Mouse (Mus musculus) right cerebral cortex, adult 2 months (tissue): ENCODE results near the gene Acap1.

ENCODE experiments used
- DNase-seq, 2 experiments: peaks; one replicate each; pipeline ENCODE4 v3.0.0; 2021 to 2022; ENCODE audit warnings: low spot score in 2 of 2

Gene Acap1

GRCm38 (mm10) chr11:69904311-69904710 lies 9.0 kb upstream of the Acap1 start:
- no peak for DNase-seq

DNA sequence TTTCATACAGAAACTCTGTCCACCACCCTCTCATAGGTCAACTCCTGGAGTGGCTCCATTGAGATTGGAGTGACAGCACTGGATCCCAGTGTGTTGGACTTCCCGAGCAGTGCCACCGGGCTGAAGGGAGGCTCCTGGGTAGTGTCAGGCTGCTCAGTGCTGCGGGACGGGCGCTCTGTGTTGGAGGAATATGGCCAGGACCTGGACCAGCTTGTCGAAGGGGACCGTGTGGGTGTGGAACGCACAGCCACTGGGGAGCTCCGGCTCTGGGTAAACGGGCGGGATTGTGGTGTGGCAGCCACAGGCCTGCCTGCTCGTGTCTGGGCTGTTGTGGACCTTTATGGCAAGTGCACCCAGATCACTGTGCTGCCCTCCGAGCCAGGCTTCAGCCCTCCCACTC lies 7.6 kb upstream of the Acap1 start:
- DNase-seq = no peak

GRCm38 (mm10) chr11:69901993-69902392 lies 6.7 kb upstream of the Acap1 start:
- DNase-seq = no peak

GRCm38 (mm10) chr11:69901406-69901846 lies 6.1 kb upstream of the Acap1 start:
- peak; percentile 98 for DNase-seq

- peak; percentile 88 to 91 for DNase-seq
These were observed 5.4 kb upstream of the Acap1 start, which contains the start of the genes 2810408A11Rik and Neurl4 for GRCm38 (mm10) chr11:69900471-69901405. TSS of gene 2810408A11Rik (minus strand) at chr11:69900987. TSS of gene Neurl4 (plus strand) at chr11:69901072.

- DNase-seq = no peak
These were observed 4.5 kb upstream of the Acap1 start for GRCm38 (mm10) chr11:69899870-69900269.

DNA sequence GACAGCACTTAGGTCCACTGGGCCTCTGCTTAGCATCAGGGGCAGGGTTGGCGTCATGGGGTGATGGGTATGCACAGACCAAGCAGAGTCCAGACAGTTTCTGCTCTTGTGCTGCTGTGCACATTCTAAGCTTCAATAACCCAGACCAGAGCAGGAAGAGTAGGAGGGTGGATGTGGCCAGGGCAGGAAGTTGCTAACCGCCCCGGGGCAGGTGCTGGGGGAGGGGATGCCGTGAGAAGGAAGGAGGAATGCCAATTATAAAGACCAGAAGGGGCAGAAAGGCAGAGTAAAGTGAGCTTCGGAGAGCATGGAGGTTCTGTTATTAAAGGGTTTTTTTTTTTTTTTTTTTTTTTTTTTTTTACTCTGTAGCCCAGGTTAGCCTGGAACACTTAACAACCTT lies 668 bp downstream of the Acap1 start:
- DNase-seq = no peak

- DNase-seq = no peak
These were observed 3.9 kb downstream of the Acap1 start for GRCm38 (mm10) chr11:69891482-69891881.

DNA sequence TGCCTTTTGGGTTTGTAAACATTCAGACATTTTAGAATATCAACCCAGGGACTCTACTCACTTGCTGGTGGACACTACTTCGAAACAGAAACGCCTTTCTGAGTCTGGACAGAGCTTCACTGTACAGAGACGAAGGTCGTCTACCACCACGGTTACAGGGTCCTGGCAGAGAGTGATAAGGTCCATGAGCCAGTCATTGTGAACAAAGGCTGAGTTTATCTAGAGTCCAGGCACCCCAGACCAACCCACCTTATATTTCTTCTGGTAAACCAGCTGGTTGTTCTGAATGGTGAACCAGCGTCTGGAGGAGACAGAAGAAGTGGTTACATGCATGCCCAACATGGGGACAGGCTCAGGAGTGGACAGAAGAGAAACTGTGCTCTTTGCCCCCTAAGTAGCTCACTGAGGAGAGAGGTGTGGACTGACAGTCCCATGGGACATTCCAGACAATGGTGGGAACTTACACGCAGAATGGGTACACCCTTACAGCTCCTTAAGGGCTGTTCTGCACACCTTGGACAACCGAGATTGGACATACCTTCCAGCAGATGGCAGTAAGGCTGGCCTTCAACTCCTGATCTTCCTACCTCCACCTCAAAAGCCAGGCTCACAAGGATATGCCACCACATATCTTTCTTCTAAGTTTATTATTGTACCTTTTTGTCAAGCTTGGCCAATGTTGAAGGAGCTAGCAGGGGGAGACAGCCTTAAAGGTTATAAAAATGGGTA lies 8.3 kb downstream of the Acap1 start:
- DNase-seq = no peak

GRCm38 (mm10) chr11:69884663-69885062 lies 10.7 kb downstream of the Acap1 start:
- no peak for DNase-seq

DNA sequence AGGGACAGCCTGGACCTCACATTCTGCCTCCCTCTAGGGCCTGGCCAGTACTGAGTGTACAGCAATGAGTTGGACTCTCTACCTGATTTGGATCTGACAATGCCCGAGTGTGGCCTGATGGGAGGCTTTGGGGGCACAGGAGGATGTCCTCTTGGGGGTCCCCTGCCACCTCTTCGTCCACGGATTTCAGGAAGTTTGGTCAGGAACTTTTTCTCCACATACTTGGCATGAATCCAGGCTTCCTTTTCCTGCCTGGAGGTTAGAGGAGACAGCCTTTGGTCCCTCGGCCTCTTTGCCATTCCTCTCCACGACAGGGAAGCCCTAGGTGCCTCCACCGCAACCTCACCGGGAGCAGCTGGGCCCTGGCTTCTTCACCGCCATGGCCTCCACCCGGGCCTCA lies 11.1 kb downstream of the Acap1 start:
- no peak for DNase-seq

DNA sequence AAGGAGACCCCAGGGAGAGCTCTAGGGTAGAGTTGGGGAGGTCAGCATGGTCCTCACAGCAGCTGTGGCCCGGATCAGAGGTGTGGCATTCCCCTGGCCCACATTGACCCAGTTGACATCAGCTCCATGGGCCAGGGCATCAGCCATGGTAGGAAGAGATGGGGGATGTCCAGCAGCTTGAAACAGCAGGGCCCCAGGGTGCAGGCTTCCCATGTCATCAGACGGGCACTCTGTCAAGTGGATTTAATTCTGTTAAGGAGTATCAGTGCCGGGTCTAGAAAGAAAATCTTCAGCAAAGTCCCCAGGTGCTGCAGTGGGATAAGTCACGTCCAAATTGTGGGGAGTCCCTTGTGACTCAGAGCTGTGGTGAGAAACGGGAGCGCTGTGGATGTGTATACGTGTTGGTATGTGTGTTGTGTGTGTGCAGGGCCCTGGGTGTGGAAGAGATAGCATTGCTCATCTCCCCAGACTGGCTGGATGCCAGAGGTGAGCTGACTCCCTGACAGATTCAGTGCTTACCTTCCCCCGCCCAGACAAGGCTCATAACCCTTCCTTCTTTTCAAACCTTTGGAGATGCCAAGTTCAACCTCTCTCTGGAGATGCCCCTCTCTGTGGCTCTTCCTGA lies 11.7 kb downstream of the Acap1 start:
- no peak for DNase-seq

DNA sequence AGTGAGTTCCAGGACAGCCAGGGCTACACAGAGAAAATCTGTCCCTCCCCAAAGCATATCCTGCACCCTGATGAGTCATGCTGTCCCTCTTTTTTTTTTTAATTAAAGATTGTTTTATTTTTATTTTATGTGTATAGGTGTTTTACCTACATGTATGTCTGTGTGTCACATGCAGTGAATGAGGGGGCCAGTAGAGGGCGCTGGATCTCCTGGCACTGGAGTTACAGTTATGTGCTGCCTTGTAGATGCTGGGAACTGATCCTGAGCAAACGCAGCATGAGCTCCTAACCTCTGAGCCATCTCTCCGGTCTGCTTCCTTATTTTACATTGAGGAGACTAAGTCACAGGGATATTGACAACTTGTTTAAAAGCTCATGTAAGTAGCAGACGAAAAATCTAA lies 12.3 kb downstream of the Acap1 start:
- peak in 1 of 2 experiments; percentile 16 for DNase-seq

DNA sequence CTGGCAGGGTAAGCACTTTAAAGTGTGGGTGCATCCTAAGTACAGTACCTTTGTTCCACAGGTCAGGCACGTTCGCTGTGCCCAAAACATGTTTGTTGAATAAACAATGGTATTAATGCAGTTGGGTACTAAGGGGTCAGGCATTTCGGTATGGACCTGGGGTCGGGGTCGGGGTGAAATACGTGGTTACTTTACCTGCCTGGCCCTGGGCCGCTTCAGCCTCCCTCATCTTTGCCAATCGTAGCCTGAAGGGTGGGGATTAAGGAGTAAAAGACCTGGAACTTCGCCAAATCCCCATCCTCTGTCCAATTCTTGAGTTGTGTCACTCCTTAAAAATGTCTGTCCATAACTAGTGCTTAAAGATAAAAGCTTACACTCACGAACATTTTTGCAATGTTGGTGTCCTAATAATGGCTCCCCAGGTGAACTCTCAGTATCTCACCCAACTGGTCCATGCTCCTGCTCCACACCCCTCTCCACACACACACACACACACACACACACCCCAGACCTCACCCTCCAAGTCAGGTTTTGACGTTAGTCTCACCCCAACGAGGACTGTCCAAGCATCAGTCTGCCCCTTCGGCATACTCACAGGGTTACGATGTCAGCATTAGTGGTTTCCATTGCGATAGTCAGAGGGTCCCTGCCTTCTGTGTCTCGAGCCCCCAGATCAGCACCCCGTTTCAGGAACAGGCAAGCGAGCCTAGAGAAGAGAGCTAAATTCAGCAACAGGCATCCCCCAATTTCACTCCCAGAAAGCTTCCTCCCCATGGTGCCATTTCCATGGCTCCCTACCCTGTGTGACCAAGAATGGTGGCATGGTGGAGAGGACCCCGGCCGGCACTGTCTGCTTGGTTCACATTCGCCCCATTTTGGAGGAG lies 13.3 kb downstream of the Acap1 start:
- DNase-seq = no peak

DNA sequence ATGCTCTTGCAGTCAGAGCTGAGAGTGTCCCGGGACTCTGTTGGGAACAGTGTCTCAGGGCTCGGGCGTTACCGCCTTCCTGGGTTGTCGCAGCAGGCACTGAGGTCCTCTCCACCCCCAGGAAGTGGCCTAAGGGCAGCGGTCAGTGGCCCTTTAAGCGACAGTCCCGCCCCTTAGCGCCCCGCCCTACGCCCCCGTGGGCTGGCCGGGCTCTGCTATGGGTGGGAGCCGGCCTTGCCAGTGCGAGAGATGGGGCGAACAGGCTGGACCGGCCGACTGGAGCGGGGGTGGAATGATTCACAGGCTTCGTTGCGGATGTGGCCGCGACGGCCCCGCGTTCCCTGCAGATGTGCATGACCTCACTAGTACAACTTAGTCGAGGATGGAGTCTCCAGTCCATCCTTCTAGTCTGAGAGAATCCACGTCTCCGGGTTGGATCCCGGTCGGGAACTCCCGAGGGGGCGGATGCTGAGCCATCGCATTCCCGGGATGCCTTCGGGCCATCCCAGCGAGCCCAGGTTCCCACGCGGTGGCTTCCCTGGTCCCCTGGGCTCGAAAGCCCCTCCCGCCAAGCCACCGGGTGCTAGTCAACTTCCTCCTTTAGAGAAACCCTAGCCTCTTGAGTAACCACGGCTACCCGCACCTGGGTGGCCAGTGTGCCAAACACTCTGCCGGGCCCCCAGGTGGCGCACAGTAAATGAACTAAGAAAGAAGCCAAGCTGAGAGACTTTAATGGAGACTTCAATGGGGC lies 14.3 kb downstream of the Acap1 start, which contains the start of gene Kctd11:
Gene Kctd11 (minus strand): TSS at position 554 of the 751 bp plus-strand sequence.
- DNase-seq = peak; percentile 56 to 65

- peak; percentile 37 to 54 for DNase-seq
These were observed 14.9 kb downstream of the Acap1 start for GRCm38 (mm10) chr11:69880506-69880852.

GRCm38 (mm10) chr11:69879711-69880110 lies 15.6 kb downstream of the Acap1 start:
- DNase-seq = no peak

- DNase-seq = no peak
These were observed 16.4 kb downstream of the Acap1 start for GRCm38 (mm10) chr11:69878952-69879351.

DNA sequence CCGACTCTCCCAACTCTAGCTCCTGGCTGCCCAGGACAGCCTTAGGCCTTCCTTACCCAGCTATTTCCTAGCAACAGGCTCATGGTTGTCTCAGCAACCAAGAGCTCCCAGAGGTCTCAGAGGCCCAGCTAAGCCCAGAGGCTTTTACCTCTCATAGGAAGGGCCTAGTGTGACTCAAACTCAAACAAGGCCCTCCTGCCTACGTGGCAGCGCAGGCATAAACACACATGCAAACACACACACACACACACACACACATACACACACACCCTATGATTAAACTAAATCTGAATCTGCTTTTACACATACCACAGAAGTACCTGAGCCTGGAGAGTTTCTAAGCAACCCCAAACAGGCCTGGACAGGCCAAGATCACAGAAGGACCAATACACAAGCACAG lies 16.9 kb downstream of the Acap1 start:
- no peak for DNase-seq

- DNase-seq = no peak
These were observed 17.5 kb downstream of the Acap1 start, which contains the start of gene Tmem95 for GRCm38 (mm10) chr11:69877878-69878277. TSS of gene Tmem95 (minus strand) at chr11:69878018.
